9 mouse cellular contexts compared by ENCODE assay signal in genomic region chr4:8432393-8432792, GRCm38 (mm10).
DNase-seq lines count a peak whose midpoint lies in the region; ATAC-seq and TF ChIP-seq lines count a peak whose summit lies in the region.
"Had no signal": no experiment of that assay in that cellular context is flagged by ENCODE, and none has a peak within 500 bp of the region (broad histone marks: within the 10 kb centered on the region; RNA-seq: fewer than 3 reads in every experiment).

No protein-coding gene starts in this region.

- ATAC-seq in intestine, embryonic 14.5 days (replicated peaks; ENCODE audit: low FRiP score, low TSS enrichment, low read depth) = no peak
- ATAC-seq in intestine, embryonic 15.5 days = no peak

- H3K9ac ChIP-seq in intestine, embryonic 14.5 days (ENCODE audit: low read length) = no peak overlapping the region
- H3K9ac ChIP-seq in intestine, embryonic 15.5 days = no peak overlapping the region
- no peak overlapping the region for H3K9ac ChIP-seq in ES-Bruce4 (ENCODE audit: low read depth, poor library complexity, severe bottlenecking)
- H3K9ac ChIP-seq: heart, embryonic 13.5 days had no signal

- peak; percentile 67 for DNase-seq in intestine, embryonic 14.5 days (ENCODE audit: low spot score)
- peak; percentile 30 for DNase-seq in A20 (ENCODE audit: low read depth, low spot score)
- peak; percentile 51 to 53 for DNase-seq in cerebellum, postnatal 36 days
- peak; percentile 25 for DNase-seq in large intestine, adult 2 months (ENCODE audit: low read depth, low spot score)
- DNase-seq in retina, embryonic 14.5 days (ENCODE audit: low spot score) = peak; percentile 67
- no peak for DNase-seq in Muller cell, postnatal 12 days (ENCODE audit: inconsistent ontology term)

- no peak overlapping the region for H3K4me3 ChIP-seq in intestine, embryonic 14.5 days (ENCODE audit: low read depth, low read length)
- no peak overlapping the region for H3K4me3 ChIP-seq in intestine, embryonic 15.5 days (replicated peaks)
- H3K4me3 ChIP-seq in ES-Bruce4 (ENCODE audit: low read depth, low read length) = no peak overlapping the region
- H3K4me3 ChIP-seq: heart, embryonic 13.5 days had no signal

- H3K4me2 ChIP-seq in intestine, embryonic 14.5 days (ENCODE audit: low read length) = no peak overlapping the region
- H3K4me2 ChIP-seq in intestine, embryonic 15.5 days (replicated peaks) = no peak overlapping the region
- H3K4me2 ChIP-seq: heart, embryonic 13.5 days had no signal

- no peak for TF ChIP-seq EP300 in ES-Bruce4 (IDR thresholded peaks at IDR 0.05; ENCODE audit: insufficient read depth, low read depth, low read length)

- no peak overlapping the region for H3K27ac ChIP-seq in intestine, embryonic 14.5 days (ENCODE audit: low read depth)
- no peak overlapping the region for H3K27ac ChIP-seq in intestine, embryonic 15.5 days
- no peak overlapping the region for H3K27ac ChIP-seq in ES-Bruce4 (ENCODE audit: insufficient read depth, low read length)
- H3K27ac ChIP-seq: heart, embryonic 13.5 days had no signal

- peak; percentile 74 for TF ChIP-seq CTCF in ES-Bruce4 (IDR thresholded peaks at IDR 0.05; ENCODE audit: low read depth, low read length)

- H3K36me3 ChIP-seq in intestine, embryonic 14.5 days (ENCODE audit: control insufficient read depth, insufficient read depth, low read length) = no peaks in the 10 kb centered on the region
- H3K36me3 ChIP-seq in intestine, embryonic 15.5 days = no peaks in the 10 kb centered on the region
- no peaks in the 10 kb centered on the region for H3K36me3 ChIP-seq in ES-Bruce4 (ENCODE audit: control insufficient read depth, insufficient read depth, low read length, poor library complexity, severe bottlenecking)
- H3K36me3 ChIP-seq: heart, embryonic 13.5 days had no signal

- 65% methylated on average over 2 of the region's 2 CpGs for WGBS in intestine, embryonic 14.5 days
- 66% methylated on average over 2 of the region's 2 CpGs for WGBS in intestine, embryonic 15.5 days
- 49% methylated on average over 2 of the region's 2 CpGs for WGBS in large intestine, adult 2 months

- H3K9me3 ChIP-seq in intestine, embryonic 14.5 days (ENCODE audit: control insufficient read depth, low read length) = no peaks in the 10 kb centered on the region
- no peaks in the 10 kb centered on the region for H3K9me3 ChIP-seq in intestine, embryonic 15.5 days
- H3K9me3 ChIP-seq in ES-Bruce4 (replicated peaks; ENCODE audit: control insufficient read depth, insufficient read depth, low read length, poor library complexity, severe bottlenecking) = peaks cover 3% of the 10 kb centered on the region; the same call in 1 of the 2 replicates

- H3K27me3 ChIP-seq in intestine, embryonic 14.5 days (replicated peaks; ENCODE audit: control insufficient read depth, insufficient read depth, low read length) = no peaks in the 10 kb centered on the region
- H3K27me3 ChIP-seq in intestine, embryonic 15.5 days (replicated peaks) = no peaks in the 10 kb centered on the region
- no peaks in the 10 kb centered on the region for H3K27me3 ChIP-seq in ES-Bruce4 (ENCODE audit: control insufficient read depth, insufficient read depth, low read length, poor library complexity, severe bottlenecking)
- H3K27me3 ChIP-seq: heart, embryonic 13.5 days had no signal

- TF ChIP-seq POLR2A in ES-Bruce4 (IDR thresholded peaks at IDR 0.05; ENCODE audit: insufficient read depth, low read length) = no peak

- no peaks in the 10 kb centered on the region for H3K4me1 ChIP-seq in intestine, embryonic 14.5 days (replicated peaks; ENCODE audit: control insufficient read depth, insufficient read depth, low read length)
- no peaks in the 10 kb centered on the region for H3K4me1 ChIP-seq in intestine, embryonic 15.5 days (replicated peaks)
- no peaks in the 10 kb centered on the region for H3K4me1 ChIP-seq in ES-Bruce4 (ENCODE audit: control insufficient read depth, insufficient read depth, low read length)
